Mouse (Mus musculus): Measurements from ENCODE around the gene Eif4g2. TPM values are rescaled to one million over a fixed set of nuclear protein-coding genes. Genes with fewer than 3 reads are reported as not detected.
A peak's percentile ranks its signal among the peaks of the same experiment; 100 is the strongest.

The Eif4g2 gene
- polyA plus RNA-seq, 1 experiment from 2014 or later: 1,168 TPM

GRCm38 (mm10) chr7:111085153-111085552 lies 2.3 kb upstream of the Eif4g2 start:
- no peaks in the 10 kb centered on the region for H3K9me3 ChIP-seq
- H3K27ac ChIP-seq (replicated peaks): no peak overlapping the region
- peaks cover 11% of the 10 kb centered on the region for H3K36me3 ChIP-seq
- no peak for ATAC-seq (replicated peaks)
- H3K4me3 ChIP-seq: no peak overlapping the region
- peaks cover 17% of the 10 kb centered on the region for H3K4me1 ChIP-seq
- H3K9ac ChIP-seq (replicated peaks): no peak overlapping the region
- no peak overlapping the region for H3K4me2 ChIP-seq (replicated peaks)
- no peaks in the 10 kb centered on the region for H3K27me3 ChIP-seq

GRCm38 (mm10) chr7:111084443-111084842 lies 1.6 kb upstream of the Eif4g2 start:
- no peaks in the 10 kb centered on the region for H3K27me3 ChIP-seq
- no peak overlapping the region for H3K27ac ChIP-seq (replicated peaks)
- H3K9ac ChIP-seq (replicated peaks): no peak overlapping the region
- peaks cover 18% of the 10 kb centered on the region for H3K36me3 ChIP-seq
- ATAC-seq (replicated peaks): no peak
- no peak overlapping the region for H3K4me3 ChIP-seq
- WGBS: 55% methylated on average over 2 of the region's 2 CpGs
- peaks cover 24% of the 10 kb centered on the region for H3K4me1 ChIP-seq
- no peaks in the 10 kb centered on the region for H3K9me3 ChIP-seq
- no peak overlapping the region for H3K4me2 ChIP-seq (replicated peaks)

- Histone ChIP-seq H3K4me2 (replicated peaks) (peak overlapping the region; percentile 64), H3K9me3 (no peaks in the 10 kb centered on the region), H3K4me3 (peak overlapping the region; percentile 82), H3K27ac (replicated peaks) (peak overlapping the region; percentile 99), H3K36me3 (peaks cover 25% of the 10 kb centered on the region), H3K4me1 (peaks cover 31% of the 10 kb centered on the region), H3K9ac (replicated peaks) (peak overlapping the region; percentile 99), H3K27me3 (no peaks in the 10 kb centered on the region)
- WGBS: 10% methylated on average over 4 of the region's 4 CpGs
- ATAC-seq (replicated peaks): no peak
Observed at GRCm38 (mm10) chr7:111083733-111084120, 897 bp upstream of the Eif4g2 start.

- Histone ChIP-seq H3K9me3 (no peaks in the 10 kb centered on the region), H3K4me1 (peaks cover 40% of the 10 kb centered on the region), H3K36me3 (peaks cover 38% of the 10 kb centered on the region), H3K4me3 (peak overlapping the region; percentile 82), H3K4me2 (replicated peaks) (peak overlapping the region; percentile 61), H3K27ac (replicated peaks) (peak overlapping the region; percentile 99), H3K27me3 (no peaks in the 10 kb centered on the region), H3K9ac (replicated peaks) (peak overlapping the region; percentile 99)
- peak; percentile 73 for ATAC-seq (replicated peaks)
- WGBS: under 1% methylated on average over 82 of the region's 83 CpGs
Observed at GRCm38 (mm10) chr7:111082043-111082821, 598 bp downstream of the Eif4g2 start.

- peak overlapping the region; percentile 61 for H3K4me2 ChIP-seq (replicated peaks)
- peaks cover 52% of the 10 kb centered on the region for H3K36me3 ChIP-seq
- 91% methylated on average over 3 of the region's 3 CpGs for WGBS
- H3K4me1 ChIP-seq: peaks cover 46% of the 10 kb centered on the region
- peak overlapping the region; percentile 82 for H3K4me3 ChIP-seq
- no peaks in the 10 kb centered on the region for H3K27me3 ChIP-seq
- ATAC-seq (replicated peaks): no peak
- no peak overlapping the region for H3K9ac ChIP-seq (replicated peaks)
- H3K9me3 ChIP-seq: no peaks in the 10 kb centered on the region
- no peak overlapping the region for H3K27ac ChIP-seq (replicated peaks)
Observed at GRCm38 (mm10) chr7:111080876-111081275, 2.0 kb downstream of the Eif4g2 start.

- Histone ChIP-seq H3K27ac (replicated peaks) (no peak overlapping the region), H3K27me3 (no peaks in the 10 kb centered on the region), H3K36me3 (peaks cover 58% of the 10 kb centered on the region), H3K9ac (replicated peaks) (no peak overlapping the region), H3K4me3 (no peak overlapping the region), H3K4me1 (peaks cover 46% of the 10 kb centered on the region), H3K4me2 (replicated peaks) (0 out of 2 replicates have a peak overlapping the region, but pooled peaks have one; percentile 61), H3K9me3 (no peaks in the 10 kb centered on the region)
- no peak for ATAC-seq (replicated peaks)
- 84% methylated on average over 8 of the region's 8 CpGs for WGBS
Observed at GRCm38 (mm10) chr7:111080026-111080425, 2.8 kb downstream of the Eif4g2 start.

- Histone ChIP-seq H3K36me3 (peaks cover 75% of the 10 kb centered on the region), H3K27me3 (no peaks in the 10 kb centered on the region), H3K4me3 (no peak overlapping the region), H3K27ac (replicated peaks) (no peak overlapping the region), H3K9me3 (no peaks in the 10 kb centered on the region), H3K4me2 (replicated peaks) (no peak overlapping the region), H3K4me1 (peaks cover 44% of the 10 kb centered on the region), H3K9ac (replicated peaks) (no peak overlapping the region)
- no peak for ATAC-seq (replicated peaks)
- WGBS: 95% methylated on average over 4 of the region's 4 CpGs
Observed at GRCm38 (mm10) chr7:111078271-111078670, 4.6 kb downstream of the Eif4g2 start.

GRCm38 (mm10) chr7:111075288-111075687 lies 7.5 kb downstream of the Eif4g2 start:
- H3K36me3 ChIP-seq: peaks cover 93% of the 10 kb centered on the region
- no peak overlapping the region for H3K9ac ChIP-seq (replicated peaks)
- ATAC-seq (replicated peaks): no peak
- WGBS: 96% methylated on average over 4 of the region's 4 CpGs
- no peaks in the 10 kb centered on the region for H3K27me3 ChIP-seq
- no peak overlapping the region for H3K27ac ChIP-seq (replicated peaks)
- H3K4me1 ChIP-seq: peaks cover 34% of the 10 kb centered on the region
- H3K4me3 ChIP-seq: no peak overlapping the region
- no peaks in the 10 kb centered on the region for H3K9me3 ChIP-seq
- H3K4me2 ChIP-seq (replicated peaks): no peak overlapping the region

- peaks cover 12% of the 10 kb centered on the region for H3K4me1 ChIP-seq
- WGBS: 96% methylated on average over 4 of the region's 4 CpGs
- no peak overlapping the region for H3K27ac ChIP-seq (replicated peaks)
- H3K4me3 ChIP-seq: no peak overlapping the region
- H3K27me3 ChIP-seq: no peaks in the 10 kb centered on the region
- peaks cover 95% of the 10 kb centered on the region for H3K36me3 ChIP-seq
- H3K9ac ChIP-seq (replicated peaks): no peak overlapping the region
- H3K9me3 ChIP-seq: peaks cover 8% of the 10 kb centered on the region
- ATAC-seq (replicated peaks): no peak
- no peak overlapping the region for H3K4me2 ChIP-seq (replicated peaks)
Observed at GRCm38 (mm10) chr7:111072410-111072809, 10.4 kb downstream of the Eif4g2 start.

- no peak overlapping the region for H3K9ac ChIP-seq (replicated peaks)
- H3K4me2 ChIP-seq (replicated peaks): no peak overlapping the region
- H3K36me3 ChIP-seq: peaks cover 75% of the 10 kb centered on the region
- WGBS: 98% methylated on average over 2 of the region's 2 CpGs
- peaks cover 4% of the 10 kb centered on the region for H3K4me1 ChIP-seq
- H3K27me3 ChIP-seq: no peaks in the 10 kb centered on the region
- peak; percentile 31; the same call in 1 of the 2 replicates for ATAC-seq (replicated peaks)
- H3K4me3 ChIP-seq: no peak overlapping the region
- H3K9me3 ChIP-seq: peaks cover 8% of the 10 kb centered on the region
- H3K27ac ChIP-seq (replicated peaks): no peak overlapping the region
Observed at GRCm38 (mm10) chr7:111070167-111070496, 12.7 kb downstream of the Eif4g2 start.

GRCm38 (mm10) chr7:111069439-111070166 lies 13.2 kb downstream of the Eif4g2 start:
- Histone ChIP-seq H3K4me1 (peaks cover 4% of the 10 kb centered on the region), H3K9ac (replicated peaks) (no peak overlapping the region), H3K36me3 (peaks cover 70% of the 10 kb centered on the region), H3K4me3 (no peak overlapping the region), H3K27ac (replicated peaks) (no peak overlapping the region), H3K27me3 (no peaks in the 10 kb centered on the region), H3K9me3 (peaks cover 8% of the 10 kb centered on the region), H3K4me2 (replicated peaks) (no peak overlapping the region)
- 0 out of 2 replicates have a peak, but pooled peaks have one; percentile 32 for ATAC-seq (replicated peaks)
- WGBS: 94% methylated on average over 7 of the region's 7 CpGs

- H3K4me1 ChIP-seq: no peaks in the 10 kb centered on the region
- H3K9me3 ChIP-seq: peaks cover 8% of the 10 kb centered on the region
- WGBS: 98% methylated on average over 3 of the region's 3 CpGs
- H3K4me2 ChIP-seq (replicated peaks): no peak overlapping the region
- H3K9ac ChIP-seq (replicated peaks): no peak overlapping the region
- no peak overlapping the region for H3K27ac ChIP-seq (replicated peaks)
- ATAC-seq (replicated peaks): no peak
- H3K36me3 ChIP-seq: peaks cover 56% of the 10 kb centered on the region
- no peak overlapping the region for H3K4me3 ChIP-seq
- H3K27me3 ChIP-seq: no peaks in the 10 kb centered on the region
Observed at GRCm38 (mm10) chr7:111068181-111068580, 14.6 kb downstream of the Eif4g2 start.

Data from forebrain, embryonic 15.5 days (tissue).